Mouse (Mus musculus): ENCODE measurements around the gene Il17d. TPM values are rescaled to one million over a fixed set of nuclear protein-coding genes. Genes with fewer than 3 reads are reported as not detected.

Il17d gene
- 16.4 and 17.1 TPM in 2 replicates for polyA plus RNA-seq (2012; rRNA removed)

DNA sequence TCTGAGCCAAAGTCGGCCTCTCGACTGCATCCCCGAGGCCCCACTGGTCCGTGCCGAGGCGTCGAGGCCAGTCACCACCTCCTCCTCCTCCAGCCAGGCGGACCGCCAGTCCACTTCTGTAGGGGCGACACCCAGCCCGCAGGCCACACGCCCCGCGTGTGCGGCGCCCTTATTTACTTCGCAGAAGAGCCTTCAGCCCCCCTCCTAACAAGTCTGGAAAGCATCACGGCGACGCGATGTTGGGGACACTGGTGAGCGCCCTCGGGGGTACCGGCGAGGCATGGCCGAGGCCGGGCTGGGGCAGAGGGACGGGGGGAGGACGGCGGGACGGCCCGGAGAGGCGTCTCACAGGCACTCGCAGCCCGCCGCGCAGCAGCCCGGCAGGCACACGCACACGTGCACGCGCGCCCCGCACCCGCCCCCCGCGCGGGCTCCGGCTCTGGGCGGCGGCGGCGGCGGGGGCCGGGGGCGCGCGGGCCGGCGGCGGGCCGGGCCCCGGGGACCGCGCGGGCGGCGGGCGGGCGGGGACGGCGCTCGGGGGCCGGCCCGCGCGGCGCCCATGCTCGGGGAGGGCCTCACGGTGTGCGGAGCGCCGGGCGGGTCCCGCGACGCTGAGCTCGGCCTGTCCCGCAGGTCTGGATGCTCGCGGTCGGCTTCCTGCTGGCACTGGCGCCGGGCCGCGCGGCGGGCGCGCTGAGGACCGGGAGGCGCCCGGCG is at the start of gene Il17d:
Il17d (plus strand) TSS at position 107 of the 717 bp plus-strand sequence.
- Histone ChIP-seq H3K4me3 (ENCODE audit: control insufficient read depth, low read depth, low read length) (peak within 1 kb of the TSS; percentile 85), H3K36me3 (ENCODE audit: control insufficient read depth, insufficient read depth, low read length) (no peaks in the 10 kb centered on the region), H3K4me1 (ENCODE audit: control insufficient read depth, insufficient read depth, low read length) (peaks cover 6% of the 10 kb centered on the region), H3K27me3 (ENCODE audit: control insufficient read depth, insufficient read depth, low read length) (no peaks in the 10 kb centered on the region), H3K27ac (ENCODE audit: control insufficient read depth, insufficient read depth, low read depth, low read length) (peak within 1 kb of the TSS; percentile 68; the same call in 1 of the 2 replicates)
- no peak for TF ChIP-seq CTCF (IDR thresholded peaks at IDR 0.05; ENCODE audit: control insufficient read depth, insufficient read depth, insufficient replicate concordance, low read depth, low read length)

DNA sequence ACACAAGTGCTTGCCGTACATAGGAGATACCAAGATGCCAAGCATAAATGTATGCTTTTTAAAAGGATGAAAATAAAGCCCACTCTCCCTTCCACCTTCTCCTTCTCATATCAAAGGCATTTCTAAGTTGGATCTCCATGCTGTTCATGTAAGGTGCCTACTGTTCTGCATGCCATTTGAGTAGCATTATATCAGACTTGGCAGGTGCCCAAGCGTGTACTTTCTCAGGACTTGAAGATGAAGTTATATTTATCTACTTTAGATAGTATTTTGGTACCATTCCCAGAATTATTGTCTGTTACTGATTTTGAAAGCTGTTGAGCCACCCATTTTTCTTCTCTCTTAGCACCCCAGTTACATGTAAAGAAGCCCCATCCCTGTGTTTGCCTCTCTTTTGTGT is 49.5 kb upstream of the Il17d start:
- Histone ChIP-seq H3K4me3 (ENCODE audit: control insufficient read depth, low read depth, low read length) (no peak overlapping the region), H3K27ac (ENCODE audit: control insufficient read depth, insufficient read depth, low read depth, low read length) (no peak overlapping the region), H3K27me3 (ENCODE audit: control insufficient read depth, insufficient read depth, low read length) (no peaks in the 10 kb centered on the region), H3K4me1 (ENCODE audit: control insufficient read depth, insufficient read depth, low read length) (no peaks in the 10 kb centered on the region; the same call in 1 of the 2 replicates), H3K36me3 (ENCODE audit: control insufficient read depth, insufficient read depth, low read length) (no peaks in the 10 kb centered on the region)
- TF ChIP-seq CTCF (IDR thresholded peaks at IDR 0.05; ENCODE audit: control insufficient read depth, insufficient read depth, insufficient replicate concordance, low read depth, low read length) (no peak), POLR2A (IDR thresholded peaks at IDR 0.05; ENCODE audit: control insufficient read depth, low read depth, low read length) (no peak)

DNA sequence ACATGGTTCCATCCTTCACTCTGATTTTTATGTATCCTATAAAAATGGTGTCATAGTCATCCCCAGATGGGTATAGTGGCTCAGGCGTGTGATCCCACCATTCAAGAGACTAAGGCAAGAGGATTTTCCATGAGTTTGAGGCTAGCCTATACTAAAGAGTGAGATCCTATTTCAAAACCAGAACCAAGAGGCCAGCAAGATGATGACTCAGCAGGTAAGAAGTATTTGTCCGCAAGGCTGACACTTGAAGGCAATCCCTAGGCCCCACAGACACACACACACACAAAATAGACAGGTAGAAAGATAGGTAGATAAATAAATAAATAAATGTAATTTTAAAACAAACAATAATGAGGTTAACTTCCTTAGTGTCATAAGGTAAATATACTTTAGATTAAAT is 42.3 kb upstream of the Il17d start:
- no peaks in the 10 kb centered on the region for H3K4me1 ChIP-seq (ENCODE audit: control insufficient read depth, insufficient read depth, low read length)
- TF ChIP-seq CTCF (IDR thresholded peaks at IDR 0.05; ENCODE audit: control insufficient read depth, insufficient read depth, insufficient replicate concordance, low read depth, low read length) (no peak), POLR2A (IDR thresholded peaks at IDR 0.05; ENCODE audit: control insufficient read depth, low read depth, low read length) (no peak)
- no peaks in the 10 kb centered on the region for H3K27me3 ChIP-seq (ENCODE audit: control insufficient read depth, insufficient read depth, low read length)
- H3K36me3 ChIP-seq (ENCODE audit: control insufficient read depth, insufficient read depth, low read length): no peaks in the 10 kb centered on the region
- no peak overlapping the region for H3K27ac ChIP-seq (ENCODE audit: control insufficient read depth, insufficient read depth, low read depth, low read length)
- no peak overlapping the region for H3K4me3 ChIP-seq (ENCODE audit: control insufficient read depth, low read depth, low read length)

DNA sequence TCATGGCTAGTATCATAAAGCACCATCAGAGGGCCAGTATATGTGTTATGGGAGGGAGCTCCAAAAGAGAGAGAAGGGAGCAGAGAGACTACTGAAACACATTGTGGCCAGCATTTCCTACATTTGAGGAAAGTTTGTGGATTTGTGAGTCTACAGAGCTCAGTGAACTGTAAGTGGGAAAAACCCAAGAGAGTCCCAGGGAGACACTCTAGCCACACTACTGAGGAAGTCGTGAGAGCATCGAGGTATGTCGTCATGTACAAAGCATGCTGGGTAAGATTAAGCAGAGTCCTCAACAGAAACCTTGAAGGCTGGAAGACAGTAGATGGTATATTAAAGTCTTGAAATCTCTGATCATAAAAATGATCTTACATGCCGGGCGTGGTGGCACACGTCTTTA is 40.4 kb upstream of the Il17d start:
- TF ChIP-seq CTCF (IDR thresholded peaks at IDR 0.05; ENCODE audit: control insufficient read depth, insufficient read depth, insufficient replicate concordance, low read depth, low read length) (no peak), POLR2A (IDR thresholded peaks at IDR 0.05; ENCODE audit: control insufficient read depth, low read depth, low read length) (no peak)
- no peaks in the 10 kb centered on the region for H3K4me1 ChIP-seq (ENCODE audit: control insufficient read depth, insufficient read depth, low read length)
- no peaks in the 10 kb centered on the region for H3K27me3 ChIP-seq (ENCODE audit: control insufficient read depth, insufficient read depth, low read length)
- no peaks in the 10 kb centered on the region for H3K36me3 ChIP-seq (ENCODE audit: control insufficient read depth, insufficient read depth, low read length)
- H3K4me3 ChIP-seq (ENCODE audit: control insufficient read depth, low read depth, low read length): no peak overlapping the region
- no peak overlapping the region for H3K27ac ChIP-seq (ENCODE audit: control insufficient read depth, insufficient read depth, low read depth, low read length)

DNA sequence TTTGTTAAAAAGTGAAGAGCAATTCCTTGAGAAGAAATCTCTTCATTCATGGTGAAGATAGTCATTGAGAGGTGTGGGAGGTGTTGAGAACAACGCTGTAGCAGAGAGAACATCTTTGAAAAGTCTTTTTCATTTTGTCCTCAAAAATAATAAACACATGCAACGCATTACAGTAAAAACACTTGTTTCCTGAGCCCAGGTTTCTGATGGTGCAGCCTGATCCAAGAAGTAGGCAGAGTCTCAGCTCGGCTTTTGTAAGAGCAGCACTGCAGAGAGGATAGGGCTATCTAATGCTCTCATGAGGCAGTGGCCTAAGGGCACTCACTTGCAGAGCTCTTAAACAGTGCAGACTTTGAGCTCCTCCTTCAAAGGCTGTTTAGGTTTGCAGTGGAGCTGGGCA is 34.9 kb upstream of the Il17d start:
- no peak overlapping the region for H3K27ac ChIP-seq (ENCODE audit: control insufficient read depth, insufficient read depth, low read depth, low read length)
- no peak overlapping the region for H3K4me3 ChIP-seq (ENCODE audit: control insufficient read depth, low read depth, low read length)
- no peak for TF ChIP-seq POLR2A (IDR thresholded peaks at IDR 0.05; ENCODE audit: control insufficient read depth, low read depth, low read length)
- TF ChIP-seq CTCF (IDR thresholded peaks at IDR 0.05; ENCODE audit: control insufficient read depth, insufficient read depth, insufficient replicate concordance, low read depth, low read length): no peak
- no peaks in the 10 kb centered on the region for H3K36me3 ChIP-seq (ENCODE audit: control insufficient read depth, insufficient read depth, low read length)
- no peaks in the 10 kb centered on the region for H3K4me1 ChIP-seq (ENCODE audit: control insufficient read depth, insufficient read depth, low read length)
- no peaks in the 10 kb centered on the region for H3K27me3 ChIP-seq (ENCODE audit: control insufficient read depth, insufficient read depth, low read length)

DNA sequence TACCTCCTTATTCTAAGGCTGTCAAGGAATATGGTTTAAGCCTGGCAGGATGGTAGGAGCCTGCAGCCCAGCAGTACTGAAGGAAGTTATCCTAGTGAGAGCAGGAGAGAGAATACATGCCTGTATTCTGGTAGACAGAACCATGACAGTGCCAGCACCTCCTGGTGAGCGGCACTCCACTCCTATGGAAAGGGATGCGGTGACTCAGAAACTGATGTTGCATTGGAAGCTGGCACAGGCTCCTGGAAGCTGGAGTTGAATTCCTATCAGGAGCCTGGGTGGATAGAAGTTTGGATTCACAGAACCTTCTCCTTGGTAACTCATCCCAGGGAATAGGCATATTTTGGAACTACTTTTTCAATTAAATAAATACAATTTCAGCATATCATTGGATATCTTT is 30.7 kb upstream of the Il17d start:
- no peak overlapping the region for H3K4me3 ChIP-seq (ENCODE audit: control insufficient read depth, low read depth, low read length)
- no peaks in the 10 kb centered on the region for H3K4me1 ChIP-seq (ENCODE audit: control insufficient read depth, insufficient read depth, low read length)
- no peaks in the 10 kb centered on the region for H3K36me3 ChIP-seq (ENCODE audit: control insufficient read depth, insufficient read depth, low read length)
- TF ChIP-seq POLR2A (IDR thresholded peaks at IDR 0.05; ENCODE audit: control insufficient read depth, low read depth, low read length) (no peak), CTCF (IDR thresholded peaks at IDR 0.05; ENCODE audit: control insufficient read depth, insufficient read depth, insufficient replicate concordance, low read depth, low read length) (no peak)
- H3K27ac ChIP-seq (ENCODE audit: control insufficient read depth, insufficient read depth, low read depth, low read length): no peak overlapping the region
- no peaks in the 10 kb centered on the region for H3K27me3 ChIP-seq (ENCODE audit: control insufficient read depth, insufficient read depth, low read length)

DNA sequence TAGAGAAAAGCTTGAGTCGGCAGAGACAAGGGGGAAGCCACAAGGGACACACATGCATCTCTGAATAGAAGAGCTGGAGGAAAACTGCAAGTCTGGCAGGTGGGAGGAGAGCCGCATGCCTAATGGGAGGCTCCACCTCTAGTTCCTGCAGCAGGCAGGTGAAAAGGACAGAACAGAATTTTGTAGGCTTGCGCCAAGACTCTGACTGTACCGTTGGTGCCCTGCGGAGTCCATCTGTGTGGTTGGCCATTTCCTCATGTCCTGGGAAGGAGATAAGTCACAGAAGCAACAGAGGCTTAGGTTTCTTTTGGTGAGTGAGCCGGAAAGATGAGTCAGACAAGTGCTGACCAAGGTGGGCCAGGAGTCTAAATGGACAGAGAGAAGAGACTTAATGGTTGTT is 20.8 kb upstream of the Il17d start:
- Histone ChIP-seq H3K36me3 (ENCODE audit: control insufficient read depth, insufficient read depth, low read length) (no peaks in the 10 kb centered on the region; the same call in 1 of the 2 replicates), H3K27me3 (ENCODE audit: control insufficient read depth, insufficient read depth, low read length) (no peaks in the 10 kb centered on the region), H3K27ac (ENCODE audit: control insufficient read depth, insufficient read depth, low read depth, low read length) (no peak overlapping the region), H3K4me1 (ENCODE audit: control insufficient read depth, insufficient read depth, low read length) (no peaks in the 10 kb centered on the region), H3K4me3 (ENCODE audit: control insufficient read depth, low read depth, low read length) (no peak overlapping the region)
- TF ChIP-seq POLR2A (IDR thresholded peaks at IDR 0.05; ENCODE audit: control insufficient read depth, low read depth, low read length): no peak
- no peak for TF ChIP-seq CTCF (IDR thresholded peaks at IDR 0.05; ENCODE audit: control insufficient read depth, insufficient read depth, insufficient replicate concordance, low read depth, low read length)
